Mouse (Mus musculus): ENCODE results near the gene Bcl2l12. TPM values are rescaled to one million over a fixed set of nuclear protein-coding genes. Genes with fewer than 3 reads are reported as not detected.

Gene Bcl2l12
- total RNA-seq, 1 experiment from 2014 or later = 19.8 TPM

DNA sequence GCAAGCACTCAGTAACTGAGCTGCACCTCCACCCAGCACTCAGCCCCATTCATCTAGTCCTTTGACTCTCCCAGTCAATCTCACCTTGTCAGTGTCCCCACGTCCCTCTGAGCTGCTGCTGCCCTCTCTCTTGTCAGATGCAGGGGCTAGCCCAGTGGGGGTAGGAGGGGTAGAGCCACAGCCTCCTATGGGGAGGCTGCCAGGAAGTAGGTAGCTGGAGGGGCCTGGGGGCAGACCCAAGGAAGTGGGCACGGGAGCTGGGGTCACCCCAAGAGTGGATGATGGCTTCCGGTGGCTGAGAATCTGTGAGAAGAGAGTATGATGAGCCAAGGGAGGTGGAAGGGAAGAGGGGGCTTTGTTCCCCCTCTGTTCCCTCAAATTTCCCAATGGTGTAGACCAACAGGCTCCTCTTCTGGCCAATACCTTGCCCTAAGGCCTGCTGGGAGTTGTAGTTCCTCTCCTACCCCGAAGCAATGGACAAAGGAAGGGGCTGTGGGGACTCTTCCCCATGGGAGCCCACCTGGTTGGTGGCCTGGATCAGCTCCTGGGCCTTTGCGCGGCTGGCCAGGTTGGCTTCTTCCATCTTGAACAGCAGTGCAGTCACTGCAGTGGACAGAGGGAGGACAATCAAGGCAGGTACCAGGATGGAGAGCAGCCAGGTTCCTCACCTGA lies 6.9 kb upstream of the Bcl2l12 start:
- ATAC-seq (replicated peaks in 1 of 2; ENCODE audit: insufficient read depth in 1 of 2, low FRiP score in 2 of 2, low TSS enrichment in 1 of 2, low read depth in 1 of 2, poor library complexity in 2 of 2, severe bottlenecking in 2 of 2) = no peak

- ATAC-seq (replicated peaks in 1 of 2; ENCODE audit: insufficient read depth in 1 of 2, low FRiP score in 2 of 2, low TSS enrichment in 1 of 2, low read depth in 1 of 2, poor library complexity in 2 of 2, severe bottlenecking in 2 of 2) = peak; percentile 56 to 79
These were observed 6.0 kb upstream of the Bcl2l12 start for GRCm38 (mm10) chr7:45004546-45004945.

GRCm38 (mm10) chr7:45002440-45002839 lies 3.9 kb upstream of the Bcl2l12 start:
- ATAC-seq (replicated peaks in 1 of 2; ENCODE audit: insufficient read depth in 1 of 2, low FRiP score in 2 of 2, low TSS enrichment in 1 of 2, low read depth in 1 of 2, poor library complexity in 2 of 2, severe bottlenecking in 2 of 2) = no peak

DNA sequence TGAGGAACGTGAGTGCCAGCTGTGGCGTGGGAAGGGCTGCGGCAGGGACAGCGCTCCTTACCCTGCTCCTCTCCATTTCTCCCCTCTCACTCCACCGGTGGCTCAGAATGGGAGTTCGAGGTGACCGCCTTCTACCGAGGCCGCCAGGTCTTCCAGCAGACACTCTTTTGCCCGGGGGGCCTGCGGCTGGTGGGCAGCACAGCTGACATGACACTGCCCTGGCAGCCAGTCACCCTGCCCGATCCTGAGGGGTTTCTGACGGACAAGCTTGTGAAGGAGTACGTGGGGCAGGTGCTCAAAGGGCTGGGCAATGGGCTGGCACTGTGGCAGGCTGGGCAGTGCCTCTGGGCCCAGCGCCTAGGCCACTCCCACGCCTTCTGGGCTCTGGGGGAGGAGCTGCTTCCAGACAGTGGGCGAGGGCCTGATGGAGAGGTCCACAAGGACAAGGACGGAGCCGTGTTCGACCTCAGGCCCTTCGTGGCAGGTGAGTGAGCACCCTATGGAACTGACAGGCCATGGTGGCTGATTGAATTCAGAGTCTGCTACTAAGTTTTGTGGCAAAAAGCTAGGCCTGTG lies 2.1 kb upstream of the Bcl2l12 start:
- no peak for ATAC-seq (replicated peaks in 1 of 2; ENCODE audit: insufficient read depth in 1 of 2, low FRiP score in 2 of 2, low TSS enrichment in 1 of 2, low read depth in 1 of 2, poor library complexity in 2 of 2, severe bottlenecking in 2 of 2)

- ATAC-seq (replicated peaks in 1 of 2; ENCODE audit: insufficient read depth in 1 of 2, low FRiP score in 2 of 2, low TSS enrichment in 1 of 2, low read depth in 1 of 2, poor library complexity in 2 of 2, severe bottlenecking in 2 of 2) = no peak
These were observed 1.2 kb upstream of the Bcl2l12 start for GRCm38 (mm10) chr7:44999753-45000152.

DNA sequence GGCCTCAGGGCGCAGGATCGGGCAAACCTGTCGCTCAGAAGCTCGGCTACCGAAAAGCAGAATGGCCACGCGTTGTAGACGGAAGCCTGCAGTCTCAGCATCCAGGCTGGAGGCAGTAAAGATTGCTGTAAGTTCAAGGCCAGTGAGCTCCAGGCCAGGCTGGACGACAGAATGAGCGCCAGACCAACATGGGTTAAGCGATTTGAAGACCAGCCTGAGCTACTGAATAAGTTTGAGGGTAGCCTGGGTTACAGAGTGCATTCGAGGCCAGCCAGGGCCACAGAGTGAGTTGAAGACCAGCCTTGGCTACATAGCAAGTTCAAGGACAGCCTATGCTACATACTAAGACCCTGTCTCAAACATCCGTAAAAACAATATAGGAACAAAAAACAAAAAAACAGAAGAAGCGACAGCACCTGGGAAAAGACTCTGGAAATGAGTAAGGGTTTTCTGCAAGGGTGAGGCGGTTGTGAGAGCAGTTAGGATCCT lies 528 bp downstream of the Bcl2l12 start:
- ATAC-seq (replicated peaks in 1 of 2; ENCODE audit: insufficient read depth in 1 of 2, low FRiP score in 2 of 2, low TSS enrichment in 1 of 2, low read depth in 1 of 2, poor library complexity in 2 of 2, severe bottlenecking in 2 of 2) = 0 out of 4 replicates have a peak, but pooled peaks of 1 of the 2 experiments have one; percentile 1

GRCm38 (mm10) chr7:44997231-44997939 lies 1.1 kb downstream of the Bcl2l12 start, which contains the start of gene Irf3:
Gene Irf3 (plus strand): TSS chr7:44997648.
- ATAC-seq (replicated peaks in 1 of 2; ENCODE audit: insufficient read depth in 1 of 2, low FRiP score in 2 of 2, low TSS enrichment in 1 of 2, low read depth in 1 of 2, poor library complexity in 2 of 2, severe bottlenecking in 2 of 2) = peak; percentile 89 to 91

DNA sequence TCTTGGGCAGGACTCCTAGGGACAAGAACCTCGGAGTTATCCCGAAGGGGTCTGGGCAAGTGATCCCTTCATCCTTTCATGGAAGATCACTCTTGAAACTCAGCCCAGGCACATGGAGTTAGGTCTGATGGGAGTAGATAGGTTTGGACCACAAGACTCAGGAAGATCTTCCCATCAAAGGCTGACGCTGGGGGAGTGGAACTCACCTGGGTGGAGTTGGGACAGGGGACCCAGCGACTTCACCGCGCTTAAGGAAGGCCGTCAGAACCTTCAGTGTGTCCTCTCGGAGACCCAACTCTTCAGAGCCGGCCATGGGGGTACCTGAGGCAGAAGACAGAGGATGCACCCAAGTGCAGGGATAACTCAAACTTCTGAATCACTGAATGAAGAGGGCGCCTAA lies 1.8 kb downstream of the Bcl2l12 start:
- no peak for ATAC-seq (replicated peaks in 1 of 2; ENCODE audit: insufficient read depth in 1 of 2, low FRiP score in 2 of 2, low TSS enrichment in 1 of 2, low read depth in 1 of 2, poor library complexity in 2 of 2, severe bottlenecking in 2 of 2)

DNA sequence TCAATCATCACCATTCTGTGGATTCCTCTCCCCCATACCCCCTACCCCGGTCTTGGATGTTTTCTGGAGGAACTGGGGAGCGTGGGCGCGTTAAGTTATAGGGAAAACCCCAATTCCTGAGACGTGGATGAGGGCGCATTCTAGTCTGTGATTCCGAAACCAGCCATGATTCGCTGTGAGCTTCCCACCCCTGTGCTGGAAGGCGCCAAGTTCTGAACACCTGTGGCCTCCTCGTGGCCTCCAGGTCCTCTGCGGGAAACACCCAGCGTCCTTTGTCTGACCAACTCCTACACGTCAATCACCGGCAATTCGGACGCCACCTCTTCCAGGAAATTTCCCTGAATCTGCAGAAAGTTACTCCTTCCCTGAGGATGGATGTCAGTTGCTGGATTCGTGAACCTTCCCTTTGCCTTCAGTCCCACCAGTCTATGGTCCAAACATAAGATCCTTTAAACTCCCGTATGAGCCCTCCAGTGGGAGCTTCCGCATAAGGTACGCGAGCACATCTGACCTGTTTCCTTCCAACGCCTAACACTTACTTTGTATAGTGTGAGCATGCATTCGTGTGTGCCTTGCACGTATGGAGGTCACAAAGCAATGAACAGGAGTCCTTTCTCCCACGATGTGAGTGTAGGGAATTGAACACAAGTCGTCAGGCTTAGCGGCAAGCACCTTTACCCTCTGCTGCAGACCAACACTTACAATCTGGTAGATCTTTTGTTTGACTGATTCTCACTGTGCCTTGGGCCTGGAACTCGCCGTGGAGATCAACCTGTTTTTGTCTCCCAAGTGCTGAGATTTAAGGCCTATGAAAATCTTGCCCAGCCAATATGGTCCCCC lies 11.4 kb downstream of the Bcl2l12 start:
- peak; percentile 4 to 10; a peak in 1 of 4 replicates for ATAC-seq (replicated peaks in 1 of 2; ENCODE audit: insufficient read depth in 1 of 2, low FRiP score in 2 of 2, low TSS enrichment in 1 of 2, low read depth in 1 of 2, poor library complexity in 2 of 2, severe bottlenecking in 2 of 2)

- ATAC-seq (replicated peaks in 1 of 2; ENCODE audit: insufficient read depth in 1 of 2, low FRiP score in 2 of 2, low TSS enrichment in 1 of 2, low read depth in 1 of 2, poor library complexity in 2 of 2, severe bottlenecking in 2 of 2) = peak; percentile 89 to 90
These were observed 12.2 kb downstream of the Bcl2l12 start, which contains the start of gene Prmt1 for GRCm38 (mm10) chr7:44986192-44986878. Gene Prmt1 (minus strand): TSS chr7:44986568.

- ATAC-seq (replicated peaks in 1 of 2; ENCODE audit: insufficient read depth in 1 of 2, low FRiP score in 2 of 2, low TSS enrichment in 1 of 2, low read depth in 1 of 2, poor library complexity in 2 of 2, severe bottlenecking in 2 of 2) = no peak; a peak in 1 of 4 replicates
These were observed 12.8 kb downstream of the Bcl2l12 start for GRCm38 (mm10) chr7:44985595-44986191.

DNA sequence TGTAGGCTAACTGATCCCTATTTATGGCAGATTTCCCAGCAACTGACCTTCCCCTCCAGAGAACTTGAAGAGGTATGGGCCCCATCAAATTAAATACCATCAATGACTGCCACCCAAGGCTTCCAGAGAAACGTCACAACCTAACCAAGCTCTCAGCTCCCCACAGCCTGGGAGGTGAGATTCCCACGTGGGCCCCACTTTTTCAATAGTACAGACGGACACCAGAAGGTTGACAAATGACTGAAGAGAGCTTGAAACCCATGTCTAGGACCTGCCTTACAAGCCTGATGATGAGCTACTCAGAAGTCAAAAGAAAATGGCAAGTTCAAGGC lies 13.7 kb downstream of the Bcl2l12 start:
- no peak for ATAC-seq (replicated peaks in 1 of 2; ENCODE audit: insufficient read depth in 1 of 2, low FRiP score in 2 of 2, low TSS enrichment in 1 of 2, low read depth in 1 of 2, poor library complexity in 2 of 2, severe bottlenecking in 2 of 2)

GRCm38 (mm10) chr7:44983944-44984832 lies 14.3 kb downstream of the Bcl2l12 start:
- no peak for ATAC-seq (replicated peaks in 1 of 2; ENCODE audit: insufficient read depth in 1 of 2, low FRiP score in 2 of 2, low TSS enrichment in 1 of 2, low read depth in 1 of 2, poor library complexity in 2 of 2, severe bottlenecking in 2 of 2)

- ATAC-seq (replicated peaks in 1 of 2; ENCODE audit: insufficient read depth in 1 of 2, low FRiP score in 2 of 2, low TSS enrichment in 1 of 2, low read depth in 1 of 2, poor library complexity in 2 of 2, severe bottlenecking in 2 of 2) = peak; percentile 30 to 36; a peak in 2 of 4 replicates
These were observed 15.4 kb downstream of the Bcl2l12 start for GRCm38 (mm10) chr7:44983085-44983484.

DNA sequence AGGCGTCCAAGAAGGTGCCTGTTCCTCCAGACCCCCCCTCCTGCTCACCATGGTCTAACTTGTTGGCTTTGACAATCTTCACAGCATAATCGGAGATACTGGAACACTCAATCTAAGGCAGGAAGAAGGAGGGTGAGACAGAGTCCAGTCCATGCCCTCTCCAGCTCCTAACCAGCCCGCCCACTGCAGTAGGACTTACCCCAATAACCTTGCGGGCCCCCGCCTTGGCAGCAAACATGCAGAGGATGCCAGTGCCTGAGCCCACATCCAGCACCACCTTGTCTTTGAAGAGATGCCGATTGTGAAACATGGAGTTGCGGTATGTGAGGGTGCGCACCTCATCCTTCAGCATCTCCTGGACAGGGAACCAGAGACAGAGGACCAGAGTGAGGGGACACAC lies 17.0 kb downstream of the Bcl2l12 start:
- ATAC-seq (replicated peaks in 1 of 2; ENCODE audit: insufficient read depth in 1 of 2, low FRiP score in 2 of 2, low TSS enrichment in 1 of 2, low read depth in 1 of 2, poor library complexity in 2 of 2, severe bottlenecking in 2 of 2) = no peak

- no peak for ATAC-seq (replicated peaks in 1 of 2; ENCODE audit: insufficient read depth in 1 of 2, low FRiP score in 2 of 2, low TSS enrichment in 1 of 2, low read depth in 1 of 2, poor library complexity in 2 of 2, severe bottlenecking in 2 of 2)
These were observed 20.2 kb downstream of the Bcl2l12 start for GRCm38 (mm10) chr7:44978300-44978699.

Data from hematopoietic stem cell, adult 5-6 weeks (primary cell).